In the genomic region with DNA sequence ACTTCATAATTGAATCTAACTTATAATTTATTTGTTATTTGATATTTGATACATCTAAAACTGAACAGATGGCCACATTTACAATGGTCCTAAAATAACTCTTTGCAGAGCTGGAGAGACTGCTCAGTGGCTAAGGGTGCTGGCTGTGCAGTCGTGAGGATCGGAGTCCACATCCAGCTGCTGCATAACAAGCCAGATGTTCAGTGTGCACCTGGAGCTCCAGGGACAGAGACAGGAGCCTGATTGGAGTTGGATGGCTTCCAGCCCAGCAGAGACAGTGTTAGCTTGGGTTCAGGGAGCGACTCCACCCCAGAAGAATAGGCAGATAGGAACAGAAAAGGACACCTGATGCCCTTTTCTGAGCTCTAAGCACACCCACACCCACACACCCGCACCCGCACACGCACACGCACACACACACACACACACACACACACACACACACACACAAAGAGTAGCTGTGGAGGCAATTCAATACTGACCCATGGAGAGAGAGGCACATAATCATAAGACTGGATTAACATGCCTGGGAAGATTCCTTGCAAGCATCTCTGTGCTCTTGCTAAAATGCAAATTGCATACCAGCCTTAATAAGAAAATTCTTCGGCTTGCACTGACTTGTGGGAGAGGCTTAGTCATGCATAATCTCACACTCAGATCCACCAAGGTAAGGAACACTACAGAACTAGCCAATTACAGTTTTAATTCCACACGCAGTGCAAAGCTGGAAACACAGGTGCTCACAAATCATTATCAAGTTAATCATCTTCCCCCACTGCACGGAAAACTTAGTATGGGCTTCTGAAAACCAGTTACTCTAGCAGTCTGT, we compare ENCODE assay signal across 9 mouse cellular contexts. TPM values are rescaled to one million over a fixed set of nuclear protein-coding genes. Genes with fewer than 3 reads are reported as not detected.
DNase-seq lines count a peak whose midpoint lies in the region; ATAC-seq lines count a peak whose summit lies in the region.
"Had no signal": no experiment of that assay in that cellular context is flagged by ENCODE, and none has a peak within 500 bp of the region (broad histone marks: within the 10 kb centered on the region; RNA-seq: fewer than 3 reads in every experiment).

No protein-coding gene starts in this region.

- no peaks in the 10 kb centered on the region for H3K36me3 ChIP-seq in hindbrain, embryonic 14.5 days (replicated peaks; ENCODE audit: control insufficient read depth, insufficient read depth)
- no peaks in the 10 kb centered on the region for H3K36me3 ChIP-seq in hindbrain, embryonic 12.5 days
- H3K36me3 ChIP-seq in embryonic facial prominence, embryonic 10.5 days (replicated peaks), result no peaks in the 10 kb centered on the region
- H3K36me3 ChIP-seq in kidney, embryonic 14.5 days (ENCODE audit: control insufficient read depth, insufficient read depth, low read length), result no peaks in the 10 kb centered on the region
- H3K36me3 ChIP-seq in liver, embryonic 13.5 days, result no peaks in the 10 kb centered on the region

- no peaks in the 10 kb centered on the region for H3K4me1 ChIP-seq in hindbrain, embryonic 14.5 days (replicated peaks; ENCODE audit: control insufficient read depth, insufficient read depth, low read length)
- H3K4me1 ChIP-seq in hindbrain, embryonic 12.5 days, result peaks cover 4% of the 10 kb centered on the region; the same call in 1 of the 2 replicates
- H3K4me1 ChIP-seq in embryonic facial prominence, embryonic 10.5 days, result peaks cover 9% of the 10 kb centered on the region; the same call in 1 of the 2 replicates
- H3K4me1 ChIP-seq in kidney, embryonic 14.5 days (ENCODE audit: control insufficient read depth, insufficient read depth, low read length), result no peaks in the 10 kb centered on the region
- H3K4me1 ChIP-seq in liver, embryonic 13.5 days (replicated peaks), result no peaks in the 10 kb centered on the region

- WGBS in hindbrain, embryonic 14.5 days, result 81% methylated on average over 10 of the region's 10 CpGs
- WGBS in hindbrain, embryonic 12.5 days, result 80% methylated on average over 10 of the region's 10 CpGs
- 83% methylated on average over 10 of the region's 10 CpGs for WGBS in embryonic facial prominence, embryonic 10.5 days
- WGBS in kidney, embryonic 14.5 days, result 68% methylated on average over 10 of the region's 10 CpGs
- 73% methylated on average over 10 of the region's 10 CpGs for WGBS in liver, embryonic 13.5 days (ENCODE audit: insufficient replicate concordance)

- no peak overlapping the region for H3K27ac ChIP-seq in hindbrain, embryonic 14.5 days
- H3K27ac ChIP-seq in hindbrain, embryonic 12.5 days, result no peak overlapping the region
- H3K27ac ChIP-seq in embryonic facial prominence, embryonic 10.5 days (replicated peaks), result no peak overlapping the region
- no peak overlapping the region for H3K27ac ChIP-seq in kidney, embryonic 14.5 days (ENCODE audit: low read depth, low read length)
- peak overlapping the region; percentile 18; the same call in 1 of the 2 replicates for H3K27ac ChIP-seq in liver, embryonic 13.5 days

- no peak overlapping the region for H3K4me2 ChIP-seq in hindbrain, embryonic 14.5 days (replicated peaks)
- H3K4me2 ChIP-seq in hindbrain, embryonic 12.5 days (replicated peaks), result no peak overlapping the region
- no peak overlapping the region for H3K4me2 ChIP-seq in kidney, embryonic 14.5 days (replicated peaks; ENCODE audit: low read depth, low read length)
- no peak overlapping the region for H3K4me2 ChIP-seq in liver, embryonic 13.5 days

- H3K27me3 ChIP-seq in hindbrain, embryonic 14.5 days (ENCODE audit: control insufficient read depth, insufficient read depth, low read length), result no peaks in the 10 kb centered on the region
- H3K27me3 ChIP-seq in hindbrain, embryonic 12.5 days, result no peaks in the 10 kb centered on the region
- no peaks in the 10 kb centered on the region for H3K27me3 ChIP-seq in embryonic facial prominence, embryonic 10.5 days (replicated peaks; ENCODE audit: low read depth, poor library complexity, severe bottlenecking)
- H3K27me3 ChIP-seq in kidney, embryonic 14.5 days (ENCODE audit: control insufficient read depth, insufficient read depth, low read length), result no peaks in the 10 kb centered on the region
- H3K27me3 ChIP-seq in liver, embryonic 13.5 days, result no peaks in the 10 kb centered on the region

- DNase-seq in hindbrain, embryonic 14.5 days (ENCODE audit: low spot score), result peak; percentile 38
- DNase-seq in embryonic facial prominence, embryonic 10.5 days (ENCODE audit: low spot score), result peak; percentile 12
- no peak for DNase-seq in liver, embryonic 13.5 days
- no peak for DNase-seq in adrenal gland, postnatal 14 days
- DNase-seq in cerebellum, adult 11-12 months, result no peak

- ATAC-seq in hindbrain, embryonic 14.5 days (ENCODE audit: low FRiP score), result peak; percentile 40; the same call in 1 of the 2 replicates
- ATAC-seq in hindbrain, embryonic 12.5 days (ENCODE audit: low FRiP score), result no peak
- ATAC-seq in kidney, embryonic 14.5 days (ENCODE audit: low FRiP score, low TSS enrichment), result peak; percentile 68; the same call in 1 of the 2 replicates
- ATAC-seq in liver, embryonic 13.5 days (ENCODE audit: low read depth), result peak; percentile 64
- no peak for ATAC-seq in CD4-positive, CD25-positive, alpha-beta regulatory T cell, adult 4 months

- no peak overlapping the region for H3K9ac ChIP-seq in hindbrain, embryonic 14.5 days
- H3K9ac ChIP-seq in hindbrain, embryonic 12.5 days, result no peak overlapping the region
- no peak overlapping the region for H3K9ac ChIP-seq in kidney, embryonic 14.5 days (ENCODE audit: low read depth, low read length)
- no peak overlapping the region for H3K9ac ChIP-seq in liver, embryonic 13.5 days

- no peak overlapping the region for H3K4me3 ChIP-seq in hindbrain, embryonic 14.5 days (replicated peaks; ENCODE audit: low read length)
- no peak overlapping the region for H3K4me3 ChIP-seq in hindbrain, embryonic 12.5 days
- H3K4me3 ChIP-seq in embryonic facial prominence, embryonic 10.5 days, result no peak overlapping the region
- H3K4me3 ChIP-seq in kidney, embryonic 14.5 days (ENCODE audit: low read length), result no peak overlapping the region
- H3K4me3 ChIP-seq in liver, embryonic 13.5 days (replicated peaks), result no peak overlapping the region
- H3K4me3 ChIP-seq: myocyte had no signal

- H3K9me3 ChIP-seq in hindbrain, embryonic 14.5 days (ENCODE audit: control insufficient read depth, low read length), result no peaks in the 10 kb centered on the region
- H3K9me3 ChIP-seq in hindbrain, embryonic 12.5 days (replicated peaks), result no peaks in the 10 kb centered on the region
- no peaks in the 10 kb centered on the region for H3K9me3 ChIP-seq in embryonic facial prominence, embryonic 10.5 days
- H3K9me3 ChIP-seq in kidney, embryonic 14.5 days (ENCODE audit: control insufficient read depth, low read length), result no peaks in the 10 kb centered on the region
- H3K9me3 ChIP-seq in liver, embryonic 13.5 days (replicated peaks), result no peaks in the 10 kb centered on the region

RNA-seq across cellular contexts. Expression of gene Actr3, which starts 47.1 kb away (rescaled TPM):
- 242 and 264 TPM in 2 replicates for polyA plus RNA-seq in hindbrain, embryonic 14.5 days (2014; fragmentation: Nextera tagmentation; extraction: Ambion mirVana)
- 249 and 266 TPM in 2 replicates for polyA plus RNA-seq in hindbrain, embryonic 12.5 days (2016; fragmentation: Nextera tagmentation; extraction: Ambion mirVana)
- 227 and 229 TPM in 2 replicates for polyA plus RNA-seq in embryonic facial prominence, embryonic 10.5 days (2016; fragmentation: Nextera tagmentation; extraction: Ambion mirVana)
- polyA plus RNA-seq in kidney, embryonic 14.5 days (2014; fragmentation: Nextera tagmentation; extraction: Ambion mirVana), result 183 and 275 TPM in 2 replicates
- 142 and 164 TPM in 2 replicates for polyA plus RNA-seq in liver, embryonic 13.5 days (2015; fragmentation: Nextera tagmentation; extraction: Ambion mirVana)
- polyA plus RNA-seq in CD4-positive, CD25-positive, alpha-beta regulatory T cell, adult 4 months (2017; shearing (Covaris generic)), result 100 to 1,000 TPM; 428 to 528 TPM
- total RNA-seq in adrenal gland, postnatal 14 days (2021), result 161 and 211 TPM in 2 replicates

Comparison
In these comparisons a context has a peak if more than half of its experiments do, and no peak if none do; other contexts are left out.
1. ATAC-seq: peak in hindbrain, embryonic 14.5 days (single experiment), kidney, embryonic 14.5 days (single experiment) and liver, embryonic 13.5 days (single experiment); none in hindbrain, embryonic 12.5 days (single experiment) and CD4-positive, CD25-positive, alpha-beta regulatory T cell, adult 4 months (single experiment).
2. DNase-seq: peak in hindbrain, embryonic 14.5 days (single experiment) and embryonic facial prominence, embryonic 10.5 days (single experiment); none in liver, embryonic 13.5 days (single experiment), adrenal gland, postnatal 14 days (single experiment) and cerebellum, adult 11-12 months (single experiment).